Mouse (Mus musculus): ENCODE measurements at regions not wholly inside any gene's neighbourhood (a gene's known extent, or its start where the extent isn't known, plus 50 kb on each side); places are given as distances from the start of the nearest gene placed in this dataset.
"Not testable (repeated sequence)": the region's sequence is repeated elsewhere in the genome, so short reads cannot be mapped to it uniquely, and the experiment has no call there.

- 98% methylated on average over 2 of the region's 2 CpGs for WGBS
- ATAC-seq (replicated peaks; ENCODE audit: low FRiP score, low TSS enrichment, low read depth) (no peak), DNase-seq (ENCODE audit: low spot score) (no peak)
- H3K9me3 ChIP-seq (ENCODE audit: control insufficient read depth, low read length), result no peaks in the 10 kb centered on the region
- no peaks in the 10 kb centered on the region for H3K36me3 ChIP-seq (ENCODE audit: control insufficient read depth, insufficient read depth, low read length)
- H3K27ac ChIP-seq (ENCODE audit: low read depth), result no peak overlapping the region
- no peaks in the 10 kb centered on the region for H3K4me1 ChIP-seq (replicated peaks; ENCODE audit: control insufficient read depth, insufficient read depth, low read length)
- H3K4me3 ChIP-seq (ENCODE audit: low read depth, low read length), result no peak overlapping the region
- no peak overlapping the region for H3K9ac ChIP-seq (ENCODE audit: low read length)
- no peak overlapping the region for H3K4me2 ChIP-seq (ENCODE audit: low read length)
- no peaks in the 10 kb centered on the region for H3K27me3 ChIP-seq (replicated peaks; ENCODE audit: control insufficient read depth, insufficient read depth, low read length)
These were observed 56.9 kb upstream of the Gm7358 start for GRCm38 (mm10) chr17:14116223-14116622.

GRCm38 (mm10) chr17:14114856-14115255, 55.5 kb upstream of the Gm7358 start:
- WGBS, result 51% methylated on average over 2 of the region's 2 CpGs
- Histone ChIP-seq H3K9me3 (ENCODE audit: control insufficient read depth, low read length) (no peaks in the 10 kb centered on the region), H3K4me2 (ENCODE audit: low read length) (no peak overlapping the region), H3K27ac (ENCODE audit: low read depth) (no peak overlapping the region), H3K27me3 (replicated peaks; ENCODE audit: control insufficient read depth, insufficient read depth, low read length) (no peaks in the 10 kb centered on the region), H3K4me1 (replicated peaks; ENCODE audit: control insufficient read depth, insufficient read depth, low read length) (no peaks in the 10 kb centered on the region), H3K9ac (ENCODE audit: low read length) (no peak overlapping the region), H3K36me3 (ENCODE audit: control insufficient read depth, insufficient read depth, low read length) (no peaks in the 10 kb centered on the region), H3K4me3 (ENCODE audit: low read depth, low read length) (no peak overlapping the region)
- no peak for DNase-seq (ENCODE audit: low spot score)
- ATAC-seq (replicated peaks; ENCODE audit: low FRiP score, low TSS enrichment, low read depth), result no peak

GRCm38 (mm10) chr17:14111692-14112091, 52.4 kb upstream of the Gm7358 start:
- not testable (repeated sequence) for H3K4me3 ChIP-seq (ENCODE audit: low read depth, low read length); H3K9me3 ChIP-seq (ENCODE audit: control insufficient read depth, low read length); H3K27ac ChIP-seq (ENCODE audit: low read depth); DNase-seq (ENCODE audit: low spot score); H3K4me1 ChIP-seq (replicated peaks; ENCODE audit: control insufficient read depth, insufficient read depth, low read length); H3K9ac ChIP-seq (ENCODE audit: low read length); H3K27me3 ChIP-seq (replicated peaks; ENCODE audit: control insufficient read depth, insufficient read depth, low read length); ATAC-seq (replicated peaks; ENCODE audit: low FRiP score, low TSS enrichment, low read depth); H3K4me2 ChIP-seq (ENCODE audit: low read length); H3K36me3 ChIP-seq (ENCODE audit: control insufficient read depth, insufficient read depth, low read length)
- WGBS, result 12% methylated on average over 1 of the region's 1 CpGs
